Mouse (Mus musculus) erythroid progenitor cell, adult 5-6 weeks (primary cell): ENCODE measurements around the gene Wdr92. TPM values are rescaled to one million over a fixed set of nuclear protein-coding genes. Genes with fewer than 3 reads are reported as not detected.
A peak's percentile ranks its signal among the peaks of the same experiment; 100 is the strongest.

Source experiments
- ATAC-seq: replicated peaks from 2 replicates; pipeline ENCODE4 v1.8.0; 2016; ENCODE audit warnings: moderate number of reproducible peaks, mild to moderate bottlenecking, moderate TSS enrichment, inconsistent platforms; ENCODE audit not compliant: poor library complexity, low FRiP score, severe bottlenecking
- total RNA-seq, 2 experiments: library from RNA; stranded (forward) in 1 of 2; stranded (reverse) in 1 of 2; fragments of 150-400 nt in 1 of 2; fragments of 186-747, 209-891 nt in 1 of 2; gene quantifications; 2 replicates each; pipeline versions ENCODE4 v1.2.3 to v1.2.4; 2015 to 2017; ENCODE audit warnings: low replicate concordance in 2 of 2

Gene Wdr92
- total RNA-seq (2015; ENCODE audit: low replicate concordance) (10.5 and 13.3 TPM in 2 replicates), total RNA-seq (2017; ENCODE audit: low replicate concordance) (4.7 and 8.2 TPM in 2 replicates)

GRCm38 (mm10) chr11:17181807-17182206 is at the start of gene Wdr92:
TSS of gene Wdr92 (plus strand) at chr11:17182107.
- ATAC-seq = no peak

DNA sequence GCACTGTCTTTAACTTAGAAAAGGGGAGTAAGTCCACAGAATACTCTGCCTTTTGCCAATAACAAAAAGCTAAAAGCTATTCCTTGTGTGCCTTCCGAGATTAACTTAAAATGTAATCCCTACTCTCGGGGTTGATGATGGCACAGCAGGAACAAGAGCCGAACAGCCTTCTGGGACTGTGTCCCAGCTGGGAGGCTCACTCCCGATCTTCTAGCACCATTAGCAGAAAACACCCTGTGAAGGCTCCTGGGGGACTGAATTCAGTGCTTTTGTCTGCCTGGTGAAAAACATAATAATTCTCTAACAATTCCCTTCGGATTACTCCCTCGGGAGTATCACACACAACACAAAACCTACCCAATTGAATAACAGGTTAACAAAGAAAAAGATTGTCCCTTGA is 46.3 kb upstream of the Wdr92 start:
- no peak for ATAC-seq

DNA sequence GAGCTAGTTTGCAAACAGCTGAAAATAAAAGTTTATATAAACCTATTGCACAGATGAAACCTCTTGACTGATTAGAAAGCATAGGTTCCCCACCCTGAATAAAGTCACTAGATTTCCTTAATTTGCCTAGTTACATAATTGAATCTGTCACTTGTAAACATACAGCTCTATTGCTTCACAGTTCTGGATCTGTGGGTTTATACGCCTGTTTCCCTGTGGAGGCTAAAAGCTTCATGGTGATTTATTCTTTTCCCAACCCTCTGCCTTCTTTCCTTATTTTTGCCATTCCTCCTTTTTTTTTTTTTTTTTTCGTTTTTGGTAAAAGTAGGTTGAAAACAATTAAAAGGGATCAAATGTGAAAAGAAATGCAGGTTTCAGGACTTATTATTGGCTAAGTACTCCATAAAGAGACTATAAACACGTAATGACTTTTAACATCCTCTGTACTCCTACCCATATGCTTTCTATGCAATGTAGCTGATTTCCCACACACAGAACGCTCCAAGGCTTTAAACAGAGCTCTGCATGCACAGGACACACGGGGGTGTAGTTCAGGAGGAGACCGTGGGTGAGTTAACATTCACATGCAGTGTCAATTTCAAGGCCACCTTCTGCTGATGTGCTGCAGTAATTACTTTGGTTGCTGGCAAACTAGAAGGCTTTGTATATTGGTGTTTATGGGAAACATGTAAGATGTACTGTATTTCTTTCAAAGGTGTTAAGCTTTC is 43.4 kb upstream of the Wdr92 start:
- no peak for ATAC-seq

DNA sequence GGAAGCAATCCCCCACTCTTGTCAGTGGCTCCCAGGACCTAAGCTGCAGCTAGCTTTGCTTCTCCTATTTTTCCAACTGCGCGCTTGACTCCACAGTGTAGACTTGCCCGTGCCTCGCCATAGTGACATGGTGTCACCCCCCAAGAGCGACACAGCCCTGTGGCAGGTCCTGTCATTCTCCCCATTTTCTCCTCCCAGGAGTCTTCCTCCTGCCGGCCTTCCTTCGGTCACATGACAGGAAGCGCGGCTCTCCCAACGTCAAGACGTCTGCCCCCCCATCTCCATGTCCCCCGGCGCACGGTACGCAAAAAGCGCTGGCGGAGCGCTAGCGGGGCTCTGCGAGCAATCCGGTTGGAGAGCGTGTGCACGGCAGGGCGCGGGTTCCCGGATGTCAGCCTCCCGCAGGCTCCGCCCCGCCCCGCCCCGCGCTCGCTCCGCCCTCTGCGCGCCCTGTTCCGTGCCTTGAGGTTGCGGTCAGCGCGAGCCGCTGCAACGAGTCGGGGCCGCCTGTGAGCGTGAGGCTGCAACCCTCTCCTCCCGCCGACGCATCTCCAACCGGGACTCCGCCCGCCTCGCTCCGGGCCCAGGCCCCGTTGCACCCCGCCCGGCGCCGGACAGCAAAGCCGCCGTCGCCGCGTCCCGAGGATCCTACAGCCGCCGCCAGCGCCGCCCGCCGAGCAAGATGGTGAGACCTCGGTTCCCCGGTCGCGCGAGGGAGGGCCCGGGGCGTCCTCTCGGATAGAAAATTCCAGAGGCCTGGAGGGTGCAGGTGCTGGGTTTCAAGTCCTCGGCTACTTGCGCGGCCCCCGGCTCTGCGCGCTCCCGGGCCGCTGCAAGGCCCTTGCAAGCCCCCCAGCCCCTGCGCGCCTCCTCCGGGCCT is 22.8 kb upstream of the Wdr92 start, which contains the start of gene Ppp3r1:
TSS of gene Ppp3r1 (plus strand) at position 406 of the 880 bp plus-strand sequence.
- ATAC-seq = peak; percentile 95

DNA sequence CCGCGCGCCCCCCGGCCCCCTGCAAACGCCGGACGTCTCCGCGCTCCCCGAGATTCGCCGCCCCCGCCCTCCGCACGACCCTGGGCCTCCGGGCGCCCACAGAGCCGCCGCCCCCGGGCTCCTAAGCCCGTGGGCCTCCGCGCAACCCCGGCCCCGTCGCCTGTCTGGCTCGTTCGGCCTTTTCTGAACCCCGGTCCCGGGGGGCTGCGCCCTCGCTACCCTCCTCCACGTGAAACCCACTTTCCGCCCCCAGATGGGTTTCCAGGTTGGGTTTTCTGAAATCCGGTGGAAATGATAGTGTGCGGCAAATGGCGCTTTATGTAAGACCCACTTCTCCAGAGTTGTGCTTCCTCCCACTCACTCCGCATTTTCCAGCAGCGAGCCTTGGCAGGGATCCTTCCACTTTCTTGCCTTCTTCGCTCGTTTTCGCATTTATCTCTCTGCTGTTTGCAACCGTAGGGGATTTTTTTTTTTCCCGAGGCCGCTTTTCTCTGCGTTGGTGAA is 22.1 kb upstream of the Wdr92 start:
- peak; percentile 11 for ATAC-seq

- peak; percentile 83 for ATAC-seq
These were observed 21.7 kb upstream of the Wdr92 start for GRCm38 (mm10) chr11:17160242-17160641.

GRCm38 (mm10) chr11:17163956-17164355 is 18.0 kb upstream of the Wdr92 start:
- no peak for ATAC-seq

GRCm38 (mm10) chr11:17166627-17167026 is 15.3 kb upstream of the Wdr92 start:
- ATAC-seq = no peak

- no peak for ATAC-seq
These were observed 12.6 kb upstream of the Wdr92 start for GRCm38 (mm10) chr11:17169262-17169661.

DNA sequence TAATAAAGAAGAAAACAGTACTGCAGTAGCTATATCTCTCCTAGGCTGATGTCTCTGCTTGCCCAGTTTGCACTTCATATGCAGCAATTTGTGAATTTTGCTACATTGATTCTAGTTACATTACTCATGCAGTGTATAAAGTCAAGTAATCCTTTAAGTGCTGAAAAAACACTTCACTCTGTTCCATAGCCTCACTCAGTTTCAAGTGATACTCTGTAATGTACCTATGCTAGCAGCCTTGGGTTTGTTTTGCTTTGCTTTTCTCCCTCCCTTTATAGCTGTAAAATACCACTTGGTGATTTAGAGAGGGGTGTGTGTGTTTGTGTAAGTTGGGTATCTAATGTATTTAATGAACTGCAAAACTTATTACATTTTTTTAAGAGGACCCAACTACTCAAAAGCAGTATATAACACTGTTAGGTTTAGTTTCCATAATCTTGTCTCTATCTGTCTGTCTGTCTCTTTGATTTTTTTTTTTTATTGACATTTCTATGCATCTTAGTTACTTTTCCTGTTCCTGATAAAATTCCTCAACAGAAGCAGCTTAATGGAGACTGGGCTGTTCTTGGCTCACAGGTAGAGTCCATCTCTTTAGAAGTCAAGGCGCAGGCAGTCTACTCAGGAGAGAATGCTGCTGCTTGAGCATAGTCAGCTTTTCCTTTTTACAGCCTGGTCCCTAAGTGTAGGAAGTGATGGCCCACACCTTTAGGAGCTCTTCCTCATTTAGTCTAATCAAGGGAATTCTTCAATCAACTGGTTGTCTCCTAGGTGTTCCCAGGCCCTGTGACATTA is 10.8 kb upstream of the Wdr92 start:
- ATAC-seq = no peak

DNA sequence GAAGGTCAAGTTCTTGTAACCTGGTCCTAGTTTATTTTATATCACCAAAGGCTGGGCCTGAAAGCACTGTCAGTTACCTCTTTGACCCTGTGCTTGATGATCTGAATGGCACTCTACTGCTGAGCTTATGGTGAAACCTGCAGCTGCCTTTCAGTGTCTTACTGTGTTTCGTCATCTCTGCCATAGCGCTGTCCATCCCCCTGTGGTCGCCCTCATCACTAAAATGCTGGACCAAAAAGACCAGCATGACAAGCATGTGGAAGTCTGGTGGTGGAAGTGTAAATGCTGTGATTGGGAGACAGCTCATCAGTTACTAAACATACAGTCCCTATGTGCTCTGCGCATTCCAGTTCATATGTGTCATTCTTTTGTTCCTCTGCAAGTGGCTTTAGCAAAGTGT is 9.6 kb upstream of the Wdr92 start:
- no peak for ATAC-seq

DNA sequence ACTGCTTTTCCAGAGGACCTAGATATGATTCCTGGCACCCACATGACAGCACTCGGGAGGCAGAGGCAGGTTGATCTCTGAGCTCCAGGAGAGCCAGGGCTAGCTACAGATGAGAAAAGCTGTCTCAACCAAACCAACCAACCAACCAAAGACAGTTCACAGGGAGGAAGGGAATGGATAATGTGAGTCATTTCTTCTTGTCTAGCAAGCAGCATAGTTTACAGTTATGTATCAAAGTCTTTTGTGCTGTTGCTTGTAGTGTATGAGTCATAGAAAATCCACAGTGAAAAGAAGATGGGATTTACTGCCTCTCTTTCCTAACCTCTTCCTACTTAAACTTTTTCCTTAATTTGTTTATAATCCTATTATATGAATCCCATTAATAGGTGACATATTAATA is 5.3 kb upstream of the Wdr92 start:
- ATAC-seq = no peak

DNA sequence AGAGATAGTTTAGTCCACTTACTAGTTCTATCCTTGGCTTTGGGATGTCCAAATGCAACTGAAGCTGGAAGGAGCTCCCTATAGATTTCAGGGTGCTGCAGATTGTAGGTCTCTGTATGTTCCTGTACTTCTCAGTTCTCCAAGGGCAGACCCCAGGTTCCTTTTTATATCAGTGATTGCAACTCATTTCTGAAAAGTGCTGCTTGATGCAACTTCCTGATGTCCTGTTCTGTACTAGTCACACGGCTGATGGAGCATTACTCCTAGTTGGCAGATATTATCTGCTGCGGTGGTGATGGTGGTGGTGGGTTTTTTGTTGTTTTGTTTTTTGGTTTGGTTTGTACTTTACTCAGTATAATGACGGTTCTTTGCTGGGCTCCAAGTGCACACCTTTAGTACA is 1.2 kb upstream of the Wdr92 start:
- no peak for ATAC-seq

GRCm38 (mm10) chr11:17183165-17183564 is 1.3 kb downstream of the Wdr92 start:
- no peak for ATAC-seq

- no peak for ATAC-seq
These were observed 5.7 kb downstream of the Wdr92 start for GRCm38 (mm10) chr11:17187649-17188048.

DNA sequence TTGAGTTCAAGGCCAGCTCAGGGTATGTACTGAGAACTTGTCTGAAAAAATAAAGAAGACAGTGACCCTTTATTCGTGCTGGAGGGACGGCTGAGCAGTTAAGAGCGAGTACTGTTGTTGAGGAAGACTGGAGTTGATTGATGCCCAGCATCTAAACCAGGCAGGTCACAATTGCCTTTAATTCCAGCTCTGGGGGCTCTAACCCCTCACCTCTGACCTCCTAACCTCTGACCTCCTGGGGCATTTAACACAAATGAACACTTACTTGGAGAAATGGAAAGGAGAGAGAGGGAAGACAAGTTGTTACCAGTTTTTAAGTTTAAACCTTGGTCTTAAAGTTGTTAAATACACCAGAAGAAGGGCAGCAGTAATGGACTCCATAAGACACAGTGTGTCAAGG is 6.9 kb downstream of the Wdr92 start:
- ATAC-seq = no peak

DNA sequence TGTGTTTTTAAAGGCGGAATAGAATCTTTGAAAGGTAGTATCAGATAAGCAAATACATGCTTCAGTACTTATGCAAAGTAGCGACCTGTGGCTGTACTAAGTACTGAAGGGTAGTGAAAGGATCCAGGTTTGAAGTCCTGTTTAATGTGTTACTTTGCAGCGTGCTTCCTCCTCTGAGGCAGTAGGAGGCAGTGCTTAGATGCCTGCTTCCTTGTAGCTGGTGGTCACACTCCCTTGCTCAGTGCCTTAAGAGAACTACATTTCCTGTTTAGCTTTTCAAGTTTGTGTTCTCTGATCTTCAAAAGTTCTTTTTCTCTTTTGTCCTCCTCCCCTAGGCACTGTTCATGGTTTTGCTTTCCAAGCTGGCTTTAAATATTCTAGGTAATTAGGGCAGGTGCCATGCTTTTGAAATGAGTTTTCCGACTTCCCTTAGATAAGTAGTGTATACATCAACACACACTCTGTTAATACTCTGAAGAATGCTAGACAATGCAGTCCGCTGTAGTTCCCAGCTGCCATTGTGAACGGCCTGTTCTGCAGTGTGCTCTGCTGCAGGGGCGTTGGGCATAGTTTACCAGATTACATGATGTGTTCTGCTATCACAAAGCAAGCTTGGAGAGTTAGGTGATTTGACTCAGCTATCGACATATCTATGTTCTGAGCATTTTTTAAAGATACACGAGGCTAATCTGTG is 10.4 kb downstream of the Wdr92 start:
- ATAC-seq = no peak

DNA sequence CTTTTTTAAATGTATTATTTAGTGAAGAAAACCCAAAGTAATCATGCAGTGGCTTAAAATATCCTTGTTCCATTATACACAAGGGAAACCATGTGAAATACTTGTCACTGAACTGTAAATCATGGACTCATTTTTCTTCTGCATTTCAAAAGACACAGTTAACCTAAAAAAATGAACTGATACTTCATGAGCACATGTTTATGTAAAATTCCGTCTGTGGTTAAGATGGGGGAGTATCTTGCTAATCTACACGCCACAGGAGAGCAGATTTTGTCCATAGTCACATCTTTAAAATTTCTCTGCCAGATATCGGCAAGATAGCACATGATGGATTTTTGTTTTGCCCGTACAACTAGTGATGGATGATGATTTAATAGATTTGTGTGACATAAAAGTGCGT is 17.3 kb downstream of the Wdr92 start:
- no peak for ATAC-seq

- no peak for ATAC-seq
These were observed 18.1 kb downstream of the Wdr92 start for GRCm38 (mm10) chr11:17199840-17200501.
